Mouse (Mus musculus): ENCODE data around the gene Mad1l1.

Mad1l1 gene

GRCm38 (mm10) chr5:140135734-140136625, 185.4 kb downstream of the Mad1l1 start:
- peak; percentile 41 to 63 for DNase-seq (ENCODE audit: low spot score in 2 of 2)

GRCm38 (mm10) chr5:140134021-140134420, 187.3 kb downstream of the Mad1l1 start:
- DNase-seq (ENCODE audit: low spot score in 2 of 2), result no peak

GRCm38 (mm10) chr5:140128414-140128981, 192.9 kb downstream of the Mad1l1 start:
- no peak for DNase-seq (ENCODE audit: low spot score in 2 of 2)

GRCm38 (mm10) chr5:140127981-140128380, 193.4 kb downstream of the Mad1l1 start:
- no peak for DNase-seq (ENCODE audit: low spot score in 2 of 2)

- DNase-seq (ENCODE audit: low spot score in 2 of 2), result no peak
Measured at GRCm38 (mm10) chr5:140124626-140125025, 196.7 kb downstream of the Mad1l1 start.

- DNase-seq (ENCODE audit: low spot score in 2 of 2), result no peak
Measured at GRCm38 (mm10) chr5:140123640-140124366, 197.5 kb downstream of the Mad1l1 start.

- DNase-seq (ENCODE audit: low spot score in 2 of 2), result no peak
Measured at GRCm38 (mm10) chr5:140123194-140123593, 198.2 kb downstream of the Mad1l1 start.

DNA sequence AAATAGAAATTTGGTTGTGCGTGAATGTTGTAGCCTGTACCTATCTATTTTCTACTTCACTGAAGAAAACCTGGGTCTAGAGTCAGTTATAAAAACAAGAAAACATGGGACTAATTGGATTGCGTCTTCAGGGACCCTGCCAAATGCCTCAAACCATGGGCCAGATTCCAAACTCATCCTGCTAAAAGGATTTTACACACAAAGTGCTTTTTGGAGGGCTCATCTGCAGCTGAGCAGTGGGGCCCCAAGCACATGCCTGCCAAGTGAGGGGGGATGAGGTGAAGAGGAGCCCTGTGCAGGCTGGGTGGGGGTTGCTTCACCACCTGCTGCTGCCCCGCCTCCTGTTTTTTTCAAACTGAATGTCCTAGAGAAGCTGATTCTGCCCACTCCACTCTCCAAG, 199.4 kb downstream of the Mad1l1 start:
- no peak for DNase-seq (ENCODE audit: low spot score in 2 of 2)

- no peak for DNase-seq (ENCODE audit: low spot score in 2 of 2)
Measured at GRCm38 (mm10) chr5:140118921-140119320, 202.4 kb downstream of the Mad1l1 start.

- no peak for DNase-seq (ENCODE audit: low spot score in 2 of 2)
Measured at GRCm38 (mm10) chr5:140117968-140118367, 203.4 kb downstream of the Mad1l1 start.

DNA sequence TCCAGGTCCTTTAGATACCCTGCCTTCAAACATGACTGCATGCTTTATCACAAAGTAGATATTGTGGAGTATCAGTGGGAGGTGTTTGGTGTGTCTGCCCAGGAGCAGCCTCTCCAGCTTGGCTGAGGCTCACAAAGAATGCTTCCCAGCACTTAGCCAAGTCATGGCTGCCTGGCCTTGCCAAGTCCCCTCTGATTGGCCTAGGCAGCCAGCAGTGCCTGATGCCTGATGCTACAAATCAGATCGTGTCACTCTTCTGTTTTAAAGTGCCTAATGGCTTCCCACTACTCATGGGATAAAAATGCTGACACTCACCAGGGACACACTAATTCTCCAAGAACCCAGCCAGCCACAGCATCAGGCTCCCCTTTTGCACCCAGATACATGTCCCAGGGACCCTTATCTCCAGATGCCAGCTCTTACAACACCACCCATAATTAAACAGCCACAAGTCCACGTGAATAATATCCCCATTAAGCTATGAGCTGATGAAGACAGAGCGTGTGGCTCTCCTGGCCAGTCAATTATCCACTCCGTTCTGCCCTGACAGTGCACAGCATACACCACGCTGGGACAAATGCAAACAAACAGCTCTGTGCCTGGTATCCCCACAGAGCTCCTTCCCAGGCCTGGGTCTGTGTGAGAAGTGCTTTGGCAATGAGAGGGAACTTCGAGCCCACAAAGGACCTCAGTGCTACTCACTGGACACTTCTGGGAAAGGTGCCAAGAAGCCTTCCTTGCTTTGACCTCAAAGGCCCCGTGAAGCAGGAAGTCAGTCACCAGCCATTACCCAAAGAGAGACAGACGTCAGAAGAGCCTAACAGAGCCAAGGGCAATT, 205.7 kb downstream of the Mad1l1 start:
- peak; percentile 88 to 89 for DNase-seq (ENCODE audit: low spot score in 2 of 2)

GRCm38 (mm10) chr5:140114512-140115060, 206.8 kb downstream of the Mad1l1 start:
- DNase-seq (ENCODE audit: low spot score in 2 of 2), result no peak

GRCm38 (mm10) chr5:140113281-140113680, 208.1 kb downstream of the Mad1l1 start:
- no peak for DNase-seq (ENCODE audit: low spot score in 2 of 2)

GRCm38 (mm10) chr5:140110024-140110423, 211.3 kb downstream of the Mad1l1 start:
- no peak for DNase-seq (ENCODE audit: low spot score in 2 of 2)

GRCm38 (mm10) chr5:140107907-140108306, 213.4 kb downstream of the Mad1l1 start:
- peak in 1 of 2 experiments; percentile 15 for DNase-seq (ENCODE audit: low spot score in 2 of 2)

DNA sequence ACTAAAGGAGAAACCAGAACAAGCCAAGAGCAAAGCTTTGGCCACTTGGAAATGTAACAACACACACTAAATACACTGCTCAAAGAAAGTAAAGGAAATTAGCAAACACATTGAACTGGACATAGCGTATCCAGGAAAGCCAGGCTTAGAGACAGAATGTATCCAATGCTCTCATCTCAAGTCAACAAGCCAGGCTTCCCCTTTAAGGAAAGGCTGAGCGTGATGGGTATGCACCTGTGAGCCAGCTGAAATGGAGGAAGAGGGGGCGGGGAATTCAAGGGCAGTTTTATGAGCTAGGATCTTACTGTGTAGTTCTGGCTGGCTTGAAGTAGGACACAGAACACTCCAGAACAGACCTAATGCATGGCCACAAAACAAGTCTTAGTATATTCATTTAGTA, 215.3 kb downstream of the Mad1l1 start:
- no peak for DNase-seq (ENCODE audit: low spot score in 2 of 2)

DNA sequence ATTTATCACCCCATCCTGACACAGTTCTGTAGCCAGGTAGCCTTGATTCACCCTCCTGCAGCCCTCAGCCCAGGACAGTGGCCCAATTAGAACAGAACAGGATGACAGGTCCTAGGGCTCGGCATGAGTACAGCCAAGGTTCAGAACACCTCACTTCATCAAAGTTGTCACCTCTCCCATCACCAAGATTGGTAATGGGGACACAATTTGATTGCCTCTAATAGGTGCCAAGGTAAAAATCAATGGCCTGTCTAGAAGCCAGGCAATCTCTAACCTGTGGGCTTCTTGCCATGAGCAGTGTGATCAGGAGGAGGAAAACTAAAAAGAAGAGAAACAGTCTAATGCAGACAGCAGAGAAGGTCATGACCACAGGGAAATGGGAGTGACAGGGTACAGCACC, 216.5 kb downstream of the Mad1l1 start:
- DNase-seq (ENCODE audit: low spot score in 2 of 2), result no peak

DNA sequence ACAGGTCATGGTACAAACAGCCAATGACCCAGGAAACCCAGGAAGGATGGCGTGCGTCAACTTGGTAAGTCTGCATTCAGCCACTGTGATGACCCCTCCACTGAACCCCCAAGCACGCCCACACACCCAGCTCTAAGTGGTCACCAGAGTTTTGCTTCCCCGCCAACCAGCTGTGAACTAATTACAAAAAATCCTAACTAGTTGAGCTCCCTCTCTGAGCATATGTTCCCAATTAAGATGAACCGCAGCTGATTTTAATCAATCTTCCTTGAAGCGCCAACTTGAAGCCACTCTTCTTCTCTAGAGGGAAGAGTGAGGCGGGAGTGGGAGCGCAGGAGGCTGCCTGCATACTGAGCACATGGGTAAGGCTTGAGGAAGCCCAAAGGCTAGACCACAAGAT, 218.6 kb downstream of the Mad1l1 start:
- DNase-seq (ENCODE audit: low spot score in 2 of 2), result no peak

- no peak for DNase-seq (ENCODE audit: low spot score in 2 of 2)
Measured at GRCm38 (mm10) chr5:140101409-140102009, 219.8 kb downstream of the Mad1l1 start.

DNA sequence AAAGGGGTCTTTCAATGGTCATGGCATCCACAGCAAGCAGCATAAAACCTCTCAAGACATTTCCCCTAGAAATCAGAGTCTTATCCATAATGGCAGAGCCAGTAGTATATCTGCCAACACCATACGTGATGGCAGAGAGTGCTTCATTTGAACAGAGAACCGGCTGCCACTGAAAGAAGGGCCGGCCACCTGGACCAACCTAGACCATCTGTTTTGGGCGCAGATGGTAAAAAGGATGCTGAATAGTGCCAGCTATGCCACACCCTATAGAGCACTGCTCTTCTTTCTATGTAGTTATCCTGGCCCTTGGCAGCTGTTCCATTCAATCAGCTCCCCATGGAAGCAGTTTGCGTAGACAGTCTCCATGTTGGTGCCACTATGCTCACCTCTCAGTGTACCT, 222.6 kb downstream of the Mad1l1 start:
- no peak for DNase-seq (ENCODE audit: low spot score in 2 of 2)

- no peak for DNase-seq (ENCODE audit: low spot score in 2 of 2)
Measured at GRCm38 (mm10) chr5:140095203-140095602, 226.1 kb downstream of the Mad1l1 start.

Data from heart, adult 9 months (tissue).